Mouse (Mus musculus) cortical plate, adult 2 months (tissue): ENCODE measurements around the gene Ccdc124. TPM values are rescaled to one million over a fixed set of nuclear protein-coding genes. Genes with fewer than 3 reads are reported as not detected.

Source experiments
- H3K27ac ChIP-seq: fragments of 200-500 bp; 2 replicates; pipeline ENCODE4 v1.5.1; 2012; ENCODE audit warnings: low read length, control low read depth, inconsistent platforms; ENCODE audit not compliant: insufficient read depth
- H3K4me1 ChIP-seq: fragments of 200-500 bp; 2 replicates; pipeline ENCODE4 v1.6.1; 2011; ENCODE audit warnings: low read length; ENCODE audit not compliant: control insufficient read depth, insufficient read depth
- H3K4me3 ChIP-seq: fragments of 200-500 bp; 2 replicates; pipeline ENCODE4 v1.5.1; 2011; ENCODE audit warnings: mild to moderate bottlenecking, low read length, control low read depth; ENCODE audit not compliant: insufficient read depth
- CTCF ChIP-seq: fragments of 200-500 bp; IDR thresholded peaks from 2 replicates; pipeline ENCODE4 v1.5.1; 2011; ENCODE audit warnings: mild to moderate bottlenecking, control low read depth, low read length; ENCODE audit not compliant: insufficient read depth; ENCODE audit errors: extremely low read depth
- POLR2A ChIP-seq: fragments of 200-500 bp; IDR thresholded peaks from 2 replicates; pipeline ENCODE4 v1.6.1; 2011; ENCODE audit warnings: mild to moderate bottlenecking, low read length, control low read depth; ENCODE audit not compliant: insufficient read depth; ENCODE audit errors: extremely low read depth
- polyA plus RNA-seq: library from polyadenylated mRNA; depleted of rRNA; stranded (reverse); fragments of >200 nt; gene quantifications from 2 replicates; pipeline ENCODE4 v1.2.3, GENCODE M21; 2012

The Ccdc124 gene
- polyA plus RNA-seq, 1 experiment: 176 TPM

DNA sequence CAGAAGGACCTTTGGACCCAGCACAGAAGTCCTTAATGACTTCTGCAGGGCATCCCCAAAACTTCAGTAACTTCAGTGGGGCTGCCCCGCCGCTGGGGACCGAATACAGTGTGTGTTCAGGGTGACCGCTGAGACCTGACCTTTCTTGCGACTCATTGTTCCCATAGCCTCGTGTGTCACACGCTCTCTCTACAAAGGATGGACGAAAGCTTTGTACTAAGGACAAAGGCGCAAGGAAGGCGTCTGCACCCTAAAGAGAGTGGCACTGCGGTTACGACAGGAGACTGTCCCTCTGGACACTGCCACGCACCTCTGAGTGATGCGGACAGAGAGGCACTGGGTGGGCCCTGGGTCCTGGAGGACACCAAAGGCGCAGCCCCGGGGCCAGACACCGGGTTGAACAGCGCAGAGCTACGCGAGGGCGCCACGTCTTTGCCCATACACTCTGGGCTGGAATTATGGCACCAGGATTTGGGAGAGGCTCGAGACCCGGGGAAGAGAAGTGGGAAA lies 9.0 kb downstream of the Ccdc124 start:
- Histone ChIP-seq H3K4me3 (peak overlapping the region; percentile 43), H3K27ac (no peak overlapping the region), H3K4me1 (no peaks in the 10 kb centered on the region; the same call in 1 of the 2 replicates)
- no peak for TF ChIP-seq CTCF
- no peak for TF ChIP-seq POLR2A

DNA sequence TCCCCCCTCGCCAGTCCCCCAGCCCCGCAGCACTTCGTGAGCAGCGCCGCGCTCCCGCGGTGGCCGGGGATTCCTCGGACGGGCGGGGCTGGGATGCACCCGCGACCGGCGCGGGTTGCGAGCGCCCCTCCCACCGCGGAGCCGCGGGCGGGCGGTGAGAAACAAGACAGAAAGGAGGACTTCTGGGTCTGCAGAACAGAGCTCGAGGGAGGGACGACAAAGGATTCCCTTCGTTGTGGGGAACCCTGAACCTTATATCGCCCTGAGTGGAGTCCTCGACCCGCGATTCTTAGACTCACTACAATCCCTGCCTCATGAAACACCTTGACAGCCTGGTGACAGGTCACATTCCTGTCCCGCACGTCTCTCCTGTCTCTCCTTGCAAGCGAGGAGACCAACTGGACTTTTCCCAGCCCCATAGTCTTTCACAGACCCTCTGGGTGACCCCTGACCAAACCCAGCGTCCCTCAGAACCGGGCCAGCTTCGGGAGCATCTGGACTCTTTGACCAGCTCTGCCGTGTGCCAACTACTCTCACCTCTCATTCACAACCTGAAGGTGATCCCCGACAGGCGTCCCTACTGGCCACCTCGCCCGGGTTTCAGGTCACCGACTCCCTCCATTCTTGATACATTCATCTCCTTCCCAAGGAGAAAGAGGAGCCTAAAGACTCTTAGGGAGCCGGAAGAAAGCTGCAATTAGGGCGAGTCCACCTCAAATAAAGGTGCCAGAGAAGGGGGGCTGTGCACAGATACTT lies 9.6 kb downstream of the Ccdc124 start:
- no peak overlapping the region; the same call in 1 of the 2 replicates for H3K4me3 ChIP-seq
- TF ChIP-seq POLR2A (no peak), CTCF (no peak)
- no peak overlapping the region for H3K27ac ChIP-seq
- H3K4me1 ChIP-seq: no peaks in the 10 kb centered on the region; the same call in 1 of the 2 replicates

DNA sequence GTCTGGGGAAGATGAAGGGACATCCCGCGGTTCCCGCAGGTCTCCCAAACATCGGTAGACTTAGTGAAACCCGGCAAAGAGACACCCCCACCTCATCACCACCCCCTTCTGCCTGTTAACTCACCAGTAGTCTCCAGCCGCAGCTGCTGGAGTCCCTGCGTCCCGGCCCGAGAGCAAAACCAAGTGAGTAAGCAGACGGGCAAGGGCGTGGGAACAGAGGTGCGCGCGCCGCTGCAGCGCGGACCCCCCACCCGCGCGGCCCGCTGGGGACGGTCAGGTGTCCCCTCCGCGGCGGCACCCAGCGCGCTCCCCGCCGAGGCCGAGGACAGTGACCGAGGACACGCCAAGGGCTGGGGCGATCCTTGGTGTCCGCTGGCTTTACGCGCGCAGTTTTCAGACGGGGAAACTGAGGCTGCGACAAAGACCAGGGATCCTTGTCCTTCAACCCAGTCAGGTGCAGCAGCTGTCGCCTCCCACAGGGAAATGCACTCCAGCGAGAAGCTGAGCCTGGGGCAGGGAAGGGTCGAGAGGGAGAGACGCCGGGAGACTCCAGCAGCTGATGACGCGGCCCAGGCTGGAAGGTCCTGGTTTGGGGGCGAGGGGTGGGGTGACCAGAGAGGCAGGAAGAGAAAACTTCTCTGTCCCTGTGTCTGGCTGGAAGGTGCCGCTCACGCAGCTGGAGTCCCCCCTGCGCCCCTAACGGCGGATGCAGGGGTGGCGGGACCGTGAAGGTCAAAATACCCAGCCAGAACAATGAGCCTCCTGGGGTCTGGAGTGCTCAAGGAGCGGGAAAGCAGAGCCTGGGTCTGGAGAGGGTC lies 10.7 kb downstream of the Ccdc124 start, which contains the start of gene Kcnn1:
Gene Kcnn1 (minus strand): TSS at position 435 of the 818 bp plus-strand sequence.
- Histone ChIP-seq H3K4me3 (peak within 1 kb of the TSS; percentile 31), H3K27ac (no peak within 1 kb of the TSS; the same call in 1 of the 2 replicates), H3K4me1 (no peaks in the 10 kb centered on the region; the same call in 1 of the 2 replicates)
- TF ChIP-seq POLR2A: no peak
- no peak for TF ChIP-seq CTCF

DNA sequence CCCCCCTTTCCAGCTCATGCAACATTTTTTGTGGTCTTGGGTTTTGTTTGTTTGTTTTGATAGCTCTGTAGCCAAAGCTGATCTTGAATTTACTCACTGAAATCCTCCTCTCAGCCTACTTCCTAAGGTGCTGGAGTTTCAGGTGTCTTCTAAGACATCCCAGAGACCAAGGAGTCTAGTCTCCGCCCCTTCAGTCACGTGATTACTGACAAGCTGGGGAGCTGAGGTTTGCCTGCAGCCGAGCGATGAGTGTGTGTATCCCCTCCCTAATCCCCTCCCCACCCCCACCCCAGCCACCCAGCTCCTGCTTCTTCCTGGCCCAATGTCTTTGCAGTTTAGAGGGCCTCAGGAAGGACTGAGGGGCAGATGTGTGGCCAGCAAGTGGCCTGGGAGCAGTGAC lies 16.2 kb downstream of the Ccdc124 start:
- Histone ChIP-seq H3K4me1 (peaks cover 2% of the 10 kb centered on the region; the same call in 1 of the 2 replicates), H3K4me3 (no peak overlapping the region; the same call in 1 of the 2 replicates), H3K27ac (no peak overlapping the region)
- no peak for TF ChIP-seq POLR2A
- TF ChIP-seq CTCF: no peak

DNA sequence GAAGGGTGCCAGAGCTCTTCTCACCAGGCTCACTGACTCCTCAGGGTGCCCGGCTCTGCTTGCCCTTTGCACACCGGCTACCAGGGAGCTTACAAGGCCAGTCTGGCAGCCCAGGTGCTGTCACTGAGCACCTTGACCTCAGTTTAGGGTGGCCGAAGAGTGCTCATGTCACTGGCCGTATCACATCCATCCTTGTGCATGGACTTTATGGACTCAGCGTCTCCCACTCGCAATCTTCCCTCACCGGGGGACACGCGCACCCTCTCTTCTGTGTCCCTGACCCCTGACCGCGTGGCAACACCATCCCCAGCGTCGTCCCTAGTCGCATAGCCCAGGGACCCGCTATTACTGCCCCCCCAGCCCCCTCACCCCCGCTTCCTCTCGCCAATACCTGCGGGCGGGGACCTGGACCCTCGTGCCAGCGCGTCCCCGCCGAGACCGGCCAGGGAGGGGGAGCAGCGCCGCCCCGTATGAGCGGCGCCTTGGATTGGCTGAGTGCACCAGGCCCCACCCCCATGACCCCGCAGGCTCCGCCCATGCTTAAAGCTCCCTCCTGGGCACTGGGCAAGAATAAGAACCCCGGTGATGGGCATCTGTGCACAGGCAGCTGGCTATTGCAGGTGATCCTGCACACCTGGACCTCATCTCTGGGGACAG lies 17.1 kb downstream of the Ccdc124 start:
- H3K27ac ChIP-seq: no peak overlapping the region
- H3K4me1 ChIP-seq: peaks cover 2% of the 10 kb centered on the region; the same call in 1 of the 2 replicates
- TF ChIP-seq CTCF: no peak
- 0 out of 2 replicates have a peak, but pooled peaks have one; percentile 29 for TF ChIP-seq POLR2A
- peak overlapping the region; percentile 58 for H3K4me3 ChIP-seq

DNA sequence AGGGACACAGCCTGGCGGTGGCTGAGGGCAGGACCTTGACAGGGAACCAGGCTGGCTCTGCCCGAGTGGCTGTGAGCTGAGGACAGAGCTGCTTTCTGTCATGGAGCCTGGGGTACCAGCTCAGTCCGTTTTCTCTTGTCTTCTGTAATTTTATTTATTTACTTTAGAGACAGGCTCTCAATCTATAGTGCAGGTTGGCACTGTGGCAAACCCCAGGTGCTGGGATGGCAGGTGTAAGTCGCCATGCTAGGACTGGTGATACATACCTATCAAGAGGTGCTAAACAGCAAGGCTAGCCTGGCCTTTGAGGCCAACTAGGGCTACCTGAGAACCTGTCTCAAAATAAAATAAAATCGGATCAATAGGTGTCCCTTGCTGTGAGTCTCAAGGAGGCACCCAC lies 17.7 kb downstream of the Ccdc124 start:
- Histone ChIP-seq H3K27ac (no peak overlapping the region), H3K4me1 (peaks cover 2% of the 10 kb centered on the region; the same call in 1 of the 2 replicates), H3K4me3 (peak overlapping the region; percentile 58)
- no peak for TF ChIP-seq POLR2A
- no peak for TF ChIP-seq CTCF

GRCm38 (mm10) chr8:70853863-70854262 lies 19.9 kb downstream of the Ccdc124 start:
- Histone ChIP-seq H3K4me1 (peaks cover 2% of the 10 kb centered on the region; the same call in 1 of the 2 replicates), H3K27ac (no peak overlapping the region), H3K4me3 (no peak overlapping the region)
- no peak for TF ChIP-seq POLR2A
- no peak for TF ChIP-seq CTCF

DNA sequence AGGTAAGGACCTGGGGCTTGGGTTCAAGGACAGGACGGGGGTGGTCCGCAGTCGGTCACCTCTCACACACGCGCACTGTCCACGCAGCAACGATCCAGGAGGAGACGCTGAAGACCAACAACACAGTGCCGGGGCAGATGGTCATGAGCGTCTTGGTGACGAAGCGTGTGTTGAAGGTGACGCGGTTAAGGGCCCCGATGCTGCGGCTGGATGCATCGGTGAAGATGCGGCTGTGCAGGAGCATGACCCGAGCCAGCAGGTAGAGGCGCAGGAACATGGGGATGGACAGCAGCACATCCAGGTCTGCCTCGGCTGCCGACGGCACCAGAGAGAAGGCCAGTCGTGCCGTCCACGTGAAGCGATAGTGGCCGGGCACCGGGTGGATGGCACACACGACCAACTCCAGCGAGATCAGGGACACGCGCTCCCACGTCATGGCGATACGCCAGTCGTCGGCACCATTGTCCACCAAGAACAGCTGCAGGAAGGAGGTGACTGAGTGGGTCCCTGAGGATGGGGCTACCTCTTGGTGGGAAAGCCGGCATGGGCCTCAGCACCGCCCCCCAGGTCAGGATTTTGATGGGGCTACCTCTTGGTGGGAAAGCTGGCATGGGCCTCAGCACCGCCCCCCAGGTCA lies 21.0 kb downstream of the Ccdc124 start:
- H3K4me3 ChIP-seq: no peak overlapping the region
- TF ChIP-seq POLR2A (no peak), CTCF (no peak)
- H3K4me1 ChIP-seq: peaks cover 2% of the 10 kb centered on the region; the same call in 1 of the 2 replicates
- no peak overlapping the region for H3K27ac ChIP-seq
